Mouse (Mus musculus) megakaryocyte, embryonic 14.5 days (primary cell): Measurements from ENCODE around the gene Mcee.

ENCODE experiments used
- FLI1 ChIP-seq: IDR thresholded peaks from 2 replicates; pipeline ENCODE4 v1.6.1; 2012; ENCODE audit warnings: low read length, inconsistent platforms, mixed read lengths
- GATA1 ChIP-seq: IDR thresholded peaks from 3 replicates; pipeline ENCODE4 v1.6.1; 2012; ENCODE audit warnings: mixed read lengths, low read length, inconsistent platforms, borderline replicate concordance

- TF ChIP-seq GATA1 (no peak), FLI1 (no peak)
Measured at GRCm38 (mm10) chr7:64359943-64360585, 32.3 kb upstream of the Mcee start.
